Mouse (Mus musculus) frontal cortex, postnatal 36 days (tissue): Measurements from ENCODE around the gene Aagab.
A peak's percentile ranks its signal among the peaks of the same experiment; 100 is the strongest.

Experiments
- DNase-seq, 2 experiments: peaks; one replicate each; pipeline ENCODE4 v3.0.0; 2022; ENCODE audit warnings: low spot score in 2 of 2

Gene Aagab

GRCm38 (mm10) chr9:63602043-63602939 is at the start of gene Aagab, which contains the start of gene Iqch:
Gene Aagab (plus strand): TSS chr9:63602660.
Gene Iqch (minus strand): TSS chr9:63602493.
- peak; percentile 97 to 98 for DNase-seq

- no peak for DNase-seq
Observed at GRCm38 (mm10) chr9:63553628-63554027, 48.8 kb upstream of the Aagab start.

- DNase-seq: no peak
Observed at GRCm38 (mm10) chr9:63555460-63555990, 46.9 kb upstream of the Aagab start.

GRCm38 (mm10) chr9:63556316-63556715 is 46.1 kb upstream of the Aagab start:
- DNase-seq: no peak

- DNase-seq: no peak
Observed at GRCm38 (mm10) chr9:63556933-63557332, 45.5 kb upstream of the Aagab start.

- DNase-seq: no peak
Observed at GRCm38 (mm10) chr9:63561931-63562330, 40.5 kb upstream of the Aagab start.

GRCm38 (mm10) chr9:63563436-63563835 is 39.0 kb upstream of the Aagab start:
- DNase-seq: no peak

GRCm38 (mm10) chr9:63568314-63568713 is 34.1 kb upstream of the Aagab start:
- no peak for DNase-seq

- DNase-seq: no peak
Observed at GRCm38 (mm10) chr9:63568808-63569207, 33.7 kb upstream of the Aagab start.

GRCm38 (mm10) chr9:63571895-63572294 is 30.6 kb upstream of the Aagab start:
- DNase-seq: no peak

- peak in 1 of 2 experiments; percentile 15 for DNase-seq
Observed at GRCm38 (mm10) chr9:63572874-63573273, 29.6 kb upstream of the Aagab start.

GRCm38 (mm10) chr9:63577469-63577868 is 25.0 kb upstream of the Aagab start:
- DNase-seq: no peak

GRCm38 (mm10) chr9:63579644-63580043 is 22.8 kb upstream of the Aagab start:
- DNase-seq: no peak

- DNase-seq: no peak
Observed at GRCm38 (mm10) chr9:63580046-63580445, 22.4 kb upstream of the Aagab start.

- DNase-seq: peak; percentile 17 to 32
Observed at GRCm38 (mm10) chr9:63581778-63582177, 20.7 kb upstream of the Aagab start.

- no peak for DNase-seq
Observed at GRCm38 (mm10) chr9:63585251-63585650, 17.2 kb upstream of the Aagab start.

- no peak for DNase-seq
Observed at GRCm38 (mm10) chr9:63589209-63589608, 13.3 kb upstream of the Aagab start.

- DNase-seq: no peak
Observed at GRCm38 (mm10) chr9:63590592-63590991, 11.9 kb upstream of the Aagab start.

GRCm38 (mm10) chr9:63591661-63592256 is 10.7 kb upstream of the Aagab start:
- DNase-seq: no peak

- no peak for DNase-seq
Observed at GRCm38 (mm10) chr9:63595032-63595431, 7.4 kb upstream of the Aagab start.

GRCm38 (mm10) chr9:63595652-63596051 is 6.8 kb upstream of the Aagab start:
- no peak for DNase-seq

- peak in 1 of 2 experiments; percentile 24 for DNase-seq
Observed at GRCm38 (mm10) chr9:63596660-63597059, 5.8 kb upstream of the Aagab start.

- DNase-seq: no peak
Observed at GRCm38 (mm10) chr9:63603849-63604248, 1.4 kb downstream of the Aagab start.
